In genomic region chr7:99833115-99833845, GRCm38 (mm10) we compare ENCODE assay signal across 9 mouse cellular contexts. TPM values are rescaled to one million over a fixed set of nuclear protein-coding genes. Genes with fewer than 3 reads are reported as not detected.
"Had no signal": no experiment of that assay in that cellular context is flagged by ENCODE, and none has a peak within 500 bp of the region (broad histone marks: within the 10 kb centered on the region; RNA-seq: fewer than 3 reads in every experiment).

No protein-coding gene starts in this region.

- ATAC-seq: liver, embryonic 12.5 days had no signal

- DNase-seq: kidney, adult 8-10 months; kidney, postnatal 25 days; lung, embryonic 14.5 days; lung, postnatal 14 days; right cerebral cortex, adult 18-20 months; right cerebral cortex, postnatal 25 days; thymus, postnatal 4 days had no signal

RNA-seq across cellular contexts. Expression of gene Xrra1, which starts 25.6 kb away (rescaled TPM):
- polyA plus RNA-seq: liver, embryonic 12.5 days; liver, embryonic 16.5 days had no signal
